Mouse (Mus musculus) lung, postnatal 0 days (tissue): ENCODE measurements around the gene Rpl35. TPM values are rescaled to one million over a fixed set of nuclear protein-coding genes. Genes with fewer than 3 reads are reported as not detected.

ENCODE experiments used
- ATAC-seq: fragments of 200-750 bp; cut with Nextera tagmentation; 2 replicates; pipeline ENCODE4 v1.8.0; 2017; ENCODE audit warnings: moderate library complexity
- DNase-seq: peaks from one replicate; pipeline ENCODE4 v3.0.0-alpha.2; 2016; ENCODE audit warnings: low spot score
- H3K27ac ChIP-seq: fragments of 300-500 bp; sonication (generic); 2 replicates; pipeline ENCODE4 v1.5.1; 2014; ENCODE audit warnings: antibody characterized with exemption, mild to moderate bottlenecking, low read length, mixed read lengths
- H3K27me3 ChIP-seq: fragments of 300-500 bp; sonication (generic); replicated peaks from 2 replicates; pipeline ENCODE4 v1.6.1; 2014; ENCODE audit warnings: low read length, mixed read lengths; ENCODE audit not compliant: insufficient read depth
- H3K36me3 ChIP-seq: fragments of 300-500 bp; sonication (generic); 2 replicates; pipeline ENCODE4 v1.6.1; 2014; ENCODE audit warnings: low read length, mixed read lengths; ENCODE audit not compliant: insufficient read depth
- H3K4me1 ChIP-seq: fragments of 300-500 bp; sonication (generic); 2 replicates; pipeline ENCODE4 v1.6.1; 2014; ENCODE audit warnings: antibody characterized with exemption, low read depth, low read length, mixed read lengths; ENCODE audit not compliant: insufficient read depth
- H3K4me2 ChIP-seq: fragments of 300-500 bp; sonication (generic); replicated peaks from 2 replicates; pipeline ENCODE4 v1.6.1; 2014; ENCODE audit warnings: low read depth, mild to moderate bottlenecking, low read length, moderate library complexity, mixed read lengths
- H3K4me3 ChIP-seq: fragments of 300-500 bp; sonication (generic); 2 replicates; pipeline ENCODE4 v1.5.1; 2014; ENCODE audit warnings: low read depth, low read length
- H3K9ac ChIP-seq: fragments of 300-500 bp; sonication (generic); replicated peaks from 2 replicates; pipeline ENCODE4 v1.6.1; 2014; ENCODE audit warnings: low read depth, mild to moderate bottlenecking
- H3K9me3 ChIP-seq: fragments of 300-500 bp; sonication (generic); 2 replicates; pipeline ENCODE4 v1.6.1; 2016; ENCODE audit warnings: low read length, mixed read lengths
- CTCF ChIP-seq: IDR thresholded peaks from 2 replicates; pipeline ENCODE4 v1.5.1; 2016; ENCODE audit warnings: antibody characterized with exemption, mild to moderate bottlenecking
- EP300 ChIP-seq: IDR thresholded peaks from 2 replicates; pipeline ENCODE4 v1.6.1; 2016; ENCODE audit warnings: antibody characterized with exemption, mild to moderate bottlenecking, control low read depth
- WGBS: fragments of 180-500 bp; shearing (Covaris S2); extraction: QIAGEN DNeasy Blood & Tissue Kit; methylation state at CpG from one replicate; pipeline ENCODE4 v1.1.7; 2014; 5-methylcytosine and 5-hydroxymethylcytosine counted together
- polyA plus RNA-seq: library from polyadenylated mRNA; unstranded; fragments of >200 nt; fragmentation: Nextera tagmentation; extraction: Ambion mirVana; gene quantifications from 2 replicates; pipeline ENCODE4 v1.2.1, GENCODE M21; 2015

Gene Rpl35
- polyA plus RNA-seq, 1 experiment from 2014 or later = 675 TPM

DNA sequence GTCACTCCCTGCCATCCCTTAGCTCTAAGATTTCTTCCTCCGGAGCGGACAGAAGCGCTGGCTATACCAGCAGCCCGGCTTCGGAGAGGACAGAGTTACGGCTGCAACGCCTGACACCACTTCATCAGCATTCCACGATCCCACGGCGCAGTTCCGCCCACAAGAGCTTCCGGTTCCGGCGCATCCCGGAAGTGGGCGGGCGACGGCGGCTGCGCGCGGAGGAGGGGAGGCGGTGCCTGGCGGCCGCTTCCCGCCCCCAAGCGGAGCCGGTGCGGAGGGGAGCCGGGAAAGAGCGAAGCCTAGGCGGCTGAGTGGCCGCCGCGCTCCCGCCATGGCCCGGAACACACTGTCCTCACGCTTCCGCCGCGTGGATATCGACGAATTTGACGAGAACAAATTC is 2.4 kb upstream of the Rpl35 start:
- 0% methylated on average over 32 of the region's 44 CpGs for WGBS
- DNase-seq (peak; percentile 96), ATAC-seq (peak; percentile 90)
- peak overlapping the region; percentile 92 for H3K27ac ChIP-seq
- H3K27me3 ChIP-seq = no peaks in the 10 kb centered on the region
- peak overlapping the region; percentile 98 for H3K4me2 ChIP-seq
- H3K4me3 ChIP-seq = peak overlapping the region; percentile 91
- no peaks in the 10 kb centered on the region for H3K36me3 ChIP-seq
- peak overlapping the region; percentile 85 for H3K9ac ChIP-seq
- H3K9me3 ChIP-seq = no peaks in the 10 kb centered on the region
- TF ChIP-seq CTCF (peak; percentile 12; the same call in 1 of the 2 replicates), EP300 (no peak)
- H3K4me1 ChIP-seq = peaks cover 30% of the 10 kb centered on the region

DNA sequence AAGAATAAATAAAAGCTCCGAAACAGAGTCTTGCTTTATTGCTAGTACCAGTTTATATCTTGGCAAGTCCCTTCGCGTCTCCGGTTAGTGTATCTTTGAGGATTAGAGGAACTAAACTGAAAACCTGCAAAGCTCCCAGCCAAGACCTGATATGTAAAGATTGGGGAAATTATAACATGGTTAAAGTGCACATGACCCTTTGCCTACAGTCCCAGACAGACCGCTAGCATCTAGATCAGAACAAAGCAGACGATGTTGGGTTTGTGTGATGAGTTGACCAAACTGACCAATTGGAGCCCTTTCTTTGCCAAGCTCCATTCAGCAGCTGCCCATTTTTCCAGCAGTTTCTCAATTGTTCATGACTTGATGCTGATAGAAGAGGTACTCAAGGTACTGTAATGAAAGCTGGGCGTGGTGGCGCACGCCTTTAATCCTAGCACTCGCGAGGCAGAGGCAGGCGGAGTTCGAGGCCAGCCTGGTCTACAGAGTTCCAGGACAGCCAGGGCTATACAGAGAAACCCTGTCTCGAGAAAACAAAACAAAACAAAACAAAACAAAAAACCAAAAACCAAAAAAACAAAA is 816 bp upstream of the Rpl35 start:
- peaks cover 30% of the 10 kb centered on the region for H3K4me1 ChIP-seq
- 87% methylated on average over 14 of the region's 14 CpGs for WGBS

DNA sequence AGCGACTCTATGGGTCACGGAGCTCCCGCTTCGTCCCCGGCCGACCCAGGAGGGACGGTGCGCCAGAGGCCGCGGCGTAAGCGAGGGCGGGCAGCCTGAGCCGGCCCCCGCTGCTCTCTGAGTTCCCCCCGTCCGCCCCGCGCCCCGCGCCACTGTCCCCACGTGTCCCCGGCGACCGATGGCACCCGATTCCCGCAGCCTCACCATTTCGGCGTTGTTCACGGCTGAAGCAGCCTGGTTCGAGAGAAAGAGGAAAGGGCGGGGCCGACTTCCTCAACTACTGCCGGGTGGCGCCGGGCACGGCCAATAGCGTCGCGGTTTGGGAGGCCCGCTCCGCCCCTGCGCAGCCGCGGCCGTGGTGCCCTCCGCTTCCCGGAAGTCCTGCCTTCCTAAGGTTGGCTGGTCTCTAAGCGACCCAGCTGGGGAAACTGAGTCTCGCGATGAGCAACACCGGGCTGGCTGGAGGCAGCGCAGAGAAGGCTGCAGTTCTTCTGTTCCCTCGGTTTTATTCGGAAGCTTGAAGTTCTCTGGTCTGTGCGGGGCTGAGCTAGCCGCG is 466 bp downstream of the Rpl35 start, which contains the start of gene Arpc5l:
Gene Arpc5l (plus strand): TSS at position 469 of the 556 bp plus-strand sequence.
- no peaks in the 10 kb centered on the region for H3K27me3 ChIP-seq
- DNase-seq (peak; percentile 97), ATAC-seq (peak; percentile 90)
- peak within 1 kb of the TSS; percentile 74 for H3K4me2 ChIP-seq
- TF ChIP-seq EP300 (no peak), CTCF (no peak)
- peak within 1 kb of the TSS; percentile 86 for H3K27ac ChIP-seq
- peak within 1 kb of the TSS; percentile 71 for H3K4me3 ChIP-seq
- WGBS = 1% methylated on average over 56 of the region's 58 CpGs
- H3K9me3 ChIP-seq = no peaks in the 10 kb centered on the region
- peaks cover 30% of the 10 kb centered on the region for H3K4me1 ChIP-seq
- H3K9ac ChIP-seq = peak within 1 kb of the TSS; percentile 73
- H3K36me3 ChIP-seq = peaks cover 9% of the 10 kb centered on the region

More for the DNA sequence above, 816 bp upstream of the Rpl35 start:
- Histone ChIP-seq H3K27ac (no peak overlapping the region), H3K4me3 (peak overlapping the region; percentile 71; the same call in 1 of the 2 replicates), H3K36me3 (no peaks in the 10 kb centered on the region), H3K4me2 (peak overlapping the region; percentile 74; the same call in 1 of the 2 replicates), H3K9me3 (no peaks in the 10 kb centered on the region), H3K27me3 (no peaks in the 10 kb centered on the region), H3K9ac (no peak overlapping the region)
- TF ChIP-seq EP300 (no peak), CTCF (no peak)
- ATAC-seq = no peak
- no peak for DNase-seq

DNA sequence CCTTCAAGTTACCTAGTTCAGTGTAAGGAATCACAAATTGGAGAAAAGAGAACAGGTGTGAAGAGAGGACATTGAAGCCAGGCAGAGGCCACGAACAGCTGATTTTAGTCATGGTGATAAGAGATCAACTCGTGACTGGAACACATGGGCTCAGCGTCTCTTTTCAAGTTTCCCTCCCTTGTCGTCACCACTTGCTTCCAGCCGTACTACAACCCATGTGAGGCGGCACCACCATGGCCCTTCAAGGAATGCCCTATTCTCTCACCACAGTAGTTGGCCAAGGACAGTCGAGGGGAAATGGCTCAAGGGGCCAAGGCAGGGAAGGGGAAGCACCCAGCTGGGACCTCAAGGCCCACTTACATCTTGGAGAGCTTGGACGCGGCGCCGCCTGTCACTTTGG is 1.1 kb downstream of the Rpl35 start:
- DNase-seq (peak; percentile 69), ATAC-seq (peak; percentile 4)
- H3K4me1 ChIP-seq = peaks cover 26% of the 10 kb centered on the region
- peak overlapping the region; percentile 73 for H3K9ac ChIP-seq
- peak overlapping the region; percentile 71 for H3K4me3 ChIP-seq
- H3K27ac ChIP-seq = peak overlapping the region; percentile 86
- peak overlapping the region; percentile 74 for H3K4me2 ChIP-seq
- WGBS = 1% methylated on average over 11 of the region's 11 CpGs
- H3K9me3 ChIP-seq = no peaks in the 10 kb centered on the region
- peaks cover 9% of the 10 kb centered on the region for H3K36me3 ChIP-seq
- H3K27me3 ChIP-seq = no peaks in the 10 kb centered on the region
- no peak for TF ChIP-seq CTCF
- TF ChIP-seq EP300 = no peak

DNA sequence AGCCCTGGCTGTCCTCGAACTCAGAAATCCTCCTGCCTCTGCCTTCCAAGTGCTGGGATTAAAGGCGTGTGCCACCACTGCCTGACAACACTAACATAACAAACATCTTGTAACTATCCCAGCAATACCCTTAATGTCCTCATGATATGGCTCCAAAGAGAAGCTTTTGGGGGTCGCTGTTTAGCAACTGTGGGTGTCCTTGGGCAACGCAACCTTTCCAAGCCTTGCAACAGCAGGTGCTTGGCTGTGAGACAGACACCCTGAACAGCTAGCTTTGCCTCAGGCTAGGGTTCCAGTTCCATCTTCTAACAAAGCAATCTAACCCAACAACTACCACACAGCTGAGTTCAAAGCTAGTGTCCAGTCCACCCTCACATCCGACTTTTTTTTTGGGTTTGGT is 1.9 kb downstream of the Rpl35 start:
- 55% methylated on average over 5 of the region's 5 CpGs for WGBS

DNA sequence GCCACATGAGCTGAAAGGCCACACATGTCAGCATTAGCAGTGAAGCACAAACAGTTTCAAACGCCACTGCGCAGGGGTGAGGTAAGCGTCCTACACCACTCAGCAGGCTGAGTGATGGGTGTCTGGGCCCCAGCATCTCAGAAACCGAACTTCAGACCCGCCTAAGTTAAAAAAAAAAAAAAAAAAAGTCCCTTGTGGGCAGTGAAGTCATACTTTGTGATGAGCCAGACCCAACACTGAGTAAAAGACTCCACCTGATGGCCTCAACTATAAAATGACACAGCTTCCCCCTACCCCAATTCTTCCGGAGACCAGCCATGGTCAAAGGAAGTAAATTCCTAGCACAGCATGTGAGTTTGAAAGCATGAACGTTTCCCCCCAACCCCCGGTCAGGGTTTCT is 2.3 kb downstream of the Rpl35 start:
- H3K4me2 ChIP-seq = no peak overlapping the region; the same call in 1 of the 2 replicates

More for the DNA sequence above, 1.9 kb downstream of the Rpl35 start:
- peak overlapping the region; percentile 74 for H3K4me2 ChIP-seq
- H3K36me3 ChIP-seq = peaks cover 9% of the 10 kb centered on the region
- ATAC-seq (no peak), DNase-seq (no peak)
- no peak overlapping the region for H3K27ac ChIP-seq
- no peaks in the 10 kb centered on the region for H3K27me3 ChIP-seq
- peaks cover 18% of the 10 kb centered on the region for H3K4me1 ChIP-seq
- peak overlapping the region; percentile 73; the same call in 1 of the 2 replicates for H3K9ac ChIP-seq
- no peaks in the 10 kb centered on the region for H3K9me3 ChIP-seq
- TF ChIP-seq EP300 (no peak), CTCF (no peak)
- no peak overlapping the region for H3K4me3 ChIP-seq

More for the DNA sequence above, 2.3 kb downstream of the Rpl35 start:
- H3K9ac ChIP-seq = no peak overlapping the region
- no peak for TF ChIP-seq EP300
- no peak for TF ChIP-seq CTCF
- WGBS = 41% methylated on average over 8 of the region's 8 CpGs
- H3K4me1 ChIP-seq = peaks cover 17% of the 10 kb centered on the region
- no peak overlapping the region for H3K4me3 ChIP-seq
- H3K9me3 ChIP-seq = no peaks in the 10 kb centered on the region
- H3K27ac ChIP-seq = no peak overlapping the region
- no peak for ATAC-seq
- H3K27me3 ChIP-seq = no peaks in the 10 kb centered on the region
- DNase-seq = no peak
- peaks cover 9% of the 10 kb centered on the region for H3K36me3 ChIP-seq
